Mouse (Mus musculus): ENCODE measurements at regions not wholly inside any gene's neighbourhood (a gene's known extent, or its start where the extent isn't known, plus 50 kb on each side); places are given as distances from the start of the nearest gene placed in this dataset.

GRCm38 (mm10) chr3:39848829-39849228, 682.3 kb upstream of the Intu start:
- TF ChIP-seq CTCF (IDR thresholded peaks at IDR 0.05; ENCODE audit: control insufficient read depth, insufficient read depth, insufficient replicate concordance, low read depth, low read length) (no peak), POLR2A (IDR thresholded peaks at IDR 0.05; ENCODE audit: control insufficient read depth, low read depth, low read length) (no peak)

Measured in testis, adult 2 months (tissue).